Mouse (Mus musculus): ENCODE measurements around the gene Dock4. TPM values are rescaled to one million over a fixed set of nuclear protein-coding genes. Genes with fewer than 3 reads are reported as not detected.

Gene Dock4
- total and polyA plus RNA-seq, 3 experiments: 0.26 to 0.67 (median 0.38) TPM

- peaks cover 0 to 7% of the 10 kb centered on the region in 2 experiments for H3K36me3 ChIP-seq (replicated peaks in 1 of 2; ENCODE audit: control insufficient read depth in 1 of 2, insufficient read depth in 1 of 2, low read length in 1 of 2)
- no peak overlapping the region for H3K4me2 ChIP-seq (ENCODE audit: insufficient read depth, low read depth, poor library complexity, severe bottlenecking)
- no peak for TF ChIP-seq ETS1 (conservative IDR thresholded peaks at IDR 0.05; ENCODE audit: low read depth, low read length)
- TF ChIP-seq HCFC1 (IDR thresholded peaks at IDR 0.05; ENCODE audit: low read depth, low read length): no peak
- TF ChIP-seq PAX5 (IDR thresholded peaks at IDR 0.05; ENCODE audit: low read length): no peak
- TF ChIP-seq ELF1 (IDR thresholded peaks at IDR 0.05; ENCODE audit: low read depth, low read length): no peak
- TF ChIP-seq NELFE (IDR thresholded peaks at IDR 0.05; ENCODE audit: low read depth, low read length): no peak
- TF ChIP-seq E2F4 (IDR thresholded peaks at IDR 0.05; ENCODE audit: insufficient replicate concordance, low read depth, low read length): no peak
- no peak for TF ChIP-seq RCOR1 (conservative IDR thresholded peaks at IDR 0.05; ENCODE audit: low read depth, low read length)
- no peak for TF ChIP-seq BHLHE40 (IDR thresholded peaks at IDR 0.05; ENCODE audit: low read depth, low read length)
- no peak for TF ChIP-seq KAT2A (IDR thresholded peaks at IDR 0.05; ENCODE audit: insufficient replicate concordance, low read length)
- no peak for TF ChIP-seq IRF4 (IDR thresholded peaks at IDR 0.05; ENCODE audit: low read depth, low read length)
- TF ChIP-seq MEF2A (IDR thresholded peaks at IDR 0.05; ENCODE audit: borderline replicate concordance, low read depth, low read length): no peak
- no peak for TF ChIP-seq MAZ (IDR thresholded peaks at IDR 0.05; ENCODE audit: low read depth, low read length)
- TF ChIP-seq NRF1 (IDR thresholded peaks at IDR 0.05; ENCODE audit: low read depth, low read length): no peak
- TF ChIP-seq UBTF (IDR thresholded peaks at IDR 0.05; ENCODE audit: low read depth, low read length): no peak
- no peak for TF ChIP-seq POLR2AphosphoS2 (IDR thresholded peaks at IDR 0.05; ENCODE audit: low read depth, low read length)
- no peak for TF ChIP-seq GABPA (IDR thresholded peaks at IDR 0.05; ENCODE audit: insufficient replicate concordance, low read depth, low read length)
- no peak for TF ChIP-seq ZNF384 (IDR thresholded peaks at IDR 0.05; ENCODE audit: low read depth, low read length)
- no peak for TF ChIP-seq POLR2A (IDR thresholded peaks at IDR 0.05; ENCODE audit: low read depth, low read length)
- TF ChIP-seq CHD2 (IDR thresholded peaks at IDR 0.05; ENCODE audit: low read length): no peak
- TF ChIP-seq MXI1 (IDR thresholded peaks at IDR 0.05; ENCODE audit: low read depth, low read length): no peak
- H3K9ac ChIP-seq (ENCODE audit: insufficient read depth, low read depth): no peak overlapping the region
- no peaks in the 10 kb centered on the region; the same call in 1 of the 2 replicates for H3K79me2 ChIP-seq (replicated peaks; ENCODE audit: control insufficient read depth, extremely low read depth, insufficient read depth, poor library complexity, severe bottlenecking)
- no peak overlapping the region for H3K4me3 ChIP-seq (replicated peaks in 1 of 3; ENCODE audit: low read depth in 2 of 3, low read length in 2 of 3, poor library complexity in 1 of 3)
- H3K27me3 ChIP-seq (replicated peaks): no peaks in the 10 kb centered on the region
- DNase-seq (ENCODE audit: extremely low read depth): no peak
- H3K27ac ChIP-seq (ENCODE audit: insufficient read depth, low read depth): no peak overlapping the region
- in situ Hi-C loops (cut with MboI; ENCODE audit: low pct_ligation_motif_present, low pct_unique_long_range_greater_than_20kb, low sequenced_read_pairs): no loop called here
- no peaks in the 10 kb centered on the region for H3K9me3 ChIP-seq (replicated peaks; ENCODE audit: low read length)
- dilution Hi-C loops (cut with MboI; ENCODE audit: extremely low pct_ligation_motif_present, extremely low pct_unique_long_range_greater_than_20kb, low sequenced_read_pairs): no loop called here
- no peaks in the 10 kb centered on the region for H3K4me1 ChIP-seq (ENCODE audit: control insufficient read depth in 1 of 2, insufficient read depth in 2 of 2)
Measured at GRCm38 (mm10) chr12:40414682-40415311, 31.0 kb upstream of the Dock4 start.

Measured in CH12.LX (cell line).